Comparison of ENCODE assay signal across 8 mouse cellular contexts in genomic region chr2:35671980-35672910, GRCm38 (mm10).
DNase-seq lines count a peak whose midpoint lies in the region; ATAC-seq and TF ChIP-seq lines count a peak whose summit lies in the region.

No protein-coding gene starts in this region.

- intact Hi-C loops in heart, postnatal 25 days (cut with DNase I): no loop called here

- no peaks in the 10 kb centered on the region for H3K9me3 ChIP-seq in embryonic facial prominence, embryonic 12.5 days

- 57% methylated on average over 9 of the region's 9 CpGs for WGBS in embryonic facial prominence, embryonic 12.5 days
- 40% methylated on average over 9 of the region's 9 CpGs for WGBS in cerebellum, adult 2 months

- H3K27me3 ChIP-seq in embryonic facial prominence, embryonic 12.5 days: no peaks in the 10 kb centered on the region
- no peaks in the 10 kb centered on the region for H3K27me3 ChIP-seq in cerebellum, adult 2 months (ENCODE audit: control insufficient read depth, insufficient read depth, low read length)

- H3K27ac ChIP-seq in embryonic facial prominence, embryonic 12.5 days: peak overlapping the region; percentile 73
- no peak overlapping the region for H3K27ac ChIP-seq in cerebellum, adult 2 months (ENCODE audit: insufficient read depth, low read length)

- H3K4me3 ChIP-seq in embryonic facial prominence, embryonic 12.5 days: no peak overlapping the region
- H3K4me3 ChIP-seq in cerebellum, adult 2 months (replicated peaks; ENCODE audit: insufficient read depth, low read depth, low read length): no peak overlapping the region

- H3K4me2 ChIP-seq in embryonic facial prominence, embryonic 12.5 days (replicated peaks): no peak overlapping the region

- TF ChIP-seq POLR2A in cerebellum, adult 2 months (IDR thresholded peaks at IDR 0.05; ENCODE audit: borderline replicate concordance, insufficient read depth, low read length): no peak

- H3K9ac ChIP-seq in embryonic facial prominence, embryonic 12.5 days: no peak overlapping the region

- H3K4me1 ChIP-seq in embryonic facial prominence, embryonic 12.5 days: peaks cover 90% of the 10 kb centered on the region
- H3K4me1 ChIP-seq in cerebellum, adult 2 months (ENCODE audit: control insufficient read depth, insufficient read depth, low read length): peaks cover 72% of the 10 kb centered on the region

- no peak for ATAC-seq in embryonic facial prominence, embryonic 12.5 days (ENCODE audit: insufficient number of reproducible peaks, insufficient read depth, low FRiP score, low TSS enrichment)

- peak; percentile 27 for DNase-seq in adipocyte (ENCODE audit: low spot score)
- DNase-seq in heart, postnatal 25 days (ENCODE audit: low spot score): peak; percentile 68
- DNase-seq in lung, postnatal 10 days: peak; percentile 89
- DNase-seq in right cerebral cortex, adult 2 months (ENCODE audit: low spot score in 2 of 2): no peak
- no peak for DNase-seq in spleen, postnatal 14 days (ENCODE audit: low spot score in 2 of 2)
- no peak for DNase-seq in ovary, adult 18-20 months (ENCODE audit: low spot score)
- no peak for DNase-seq in cerebellum, adult 2 months

- H3K36me3 ChIP-seq in embryonic facial prominence, embryonic 12.5 days: peaks cover 15% of the 10 kb centered on the region; the same call in 1 of the 2 replicates

- TF ChIP-seq CTCF in cerebellum, adult 2 months (IDR thresholded peaks at IDR 0.05; ENCODE audit: borderline replicate concordance, insufficient read depth, low read depth, low read length): no peak

Comparison
In these comparisons a context has a peak if more than half of its experiments do, and no peak if none do; other contexts are left out.
1. DNase-seq: peak in adipocyte (single experiment), heart, postnatal 25 days (single experiment) and lung, postnatal 10 days (single experiment); none in right cerebral cortex, adult 2 months (0 of 2), spleen, postnatal 14 days (0 of 2), ovary, adult 18-20 months (single experiment) and cerebellum, adult 2 months (0 of 2).